Mouse (Mus musculus) embryonic facial prominence, embryonic 13.5 days (tissue): ENCODE data around the gene Ifitm2. TPM values are rescaled to one million over a fixed set of nuclear protein-coding genes. Genes with fewer than 3 reads are reported as not detected.

Source experiments
- ATAC-seq: fragments of 200-750 bp; cut with Nextera tagmentation; 2 replicates; pipeline ENCODE4 v1.8.0; 2017; ENCODE audit warnings: low read depth; ENCODE audit not compliant: insufficient number of reproducible peaks, insufficient read depth, low FRiP score, low TSS enrichment
- H3K27ac ChIP-seq: fragments of 300-500 bp; sonication (generic); 2 replicates; pipeline ENCODE4 v1.5.1; 2015; ENCODE audit warnings: moderate library complexity, mild to moderate bottlenecking, inconsistent platforms
- H3K27me3 ChIP-seq: fragments of 300-500 bp; sonication (generic); 2 replicates; pipeline ENCODE4 v1.6.1; 2015; ENCODE audit warnings: mild to moderate bottlenecking, inconsistent platforms
- H3K36me3 ChIP-seq: fragments of 300-500 bp; sonication (generic); 2 replicates; pipeline ENCODE4 v1.6.1; 2015; ENCODE audit warnings: mild to moderate bottlenecking, inconsistent platforms
- H3K4me1 ChIP-seq: fragments of 300-500 bp; sonication (generic); 2 replicates; pipeline ENCODE4 v1.6.1; 2015; ENCODE audit warnings: inconsistent platforms
- H3K4me2 ChIP-seq: fragments of 300-500 bp; sonication (generic); 2 replicates; pipeline ENCODE4 v1.6.1; 2015; ENCODE audit warnings: moderate library complexity, mild to moderate bottlenecking, inconsistent platforms
- H3K4me3 ChIP-seq: fragments of 300-500 bp; sonication (generic); 2 replicates; pipeline ENCODE4 v1.5.1; 2015; ENCODE audit warnings: mild to moderate bottlenecking, inconsistent platforms
- H3K9ac ChIP-seq: fragments of 300-500 bp; sonication (generic); 2 replicates; pipeline ENCODE4 v1.6.1; 2015; ENCODE audit warnings: mild to moderate bottlenecking, inconsistent platforms
- H3K9me3 ChIP-seq: fragments of 300-500 bp; sonication (generic); 2 replicates; pipeline ENCODE4 v1.6.1; 2016; ENCODE audit warnings: inconsistent platforms
- WGBS: fragments of 180-500 bp; shearing (Covaris S2); methylation state at CpG from one replicate; pipeline ENCODE4 v1.1.7; 2015; ENCODE audit warnings: mixed read lengths; 5-methylcytosine and 5-hydroxymethylcytosine counted together
- polyA plus RNA-seq: library from polyadenylated mRNA; unstranded; fragments of >200 nt; fragmentation: Nextera tagmentation; extraction: Ambion mirVana; gene quantifications from 2 replicates; pipeline ENCODE4 v1.2.1, GENCODE M21; 2015

Ifitm2 gene
- 1,314 and 1,591 TPM in 2 replicates for polyA plus RNA-seq

- H3K4me1 ChIP-seq = peaks cover 54% of the 10 kb centered on the region
Measured at GRCm38 (mm10) chr7:140955758-140956555, at the start of gene Ifitm2, which contains the start of gene Gm45717. Ifitm2 (minus strand) TSS chr7:140955987. Gm45717 (minus strand) TSS chr7:140955937.

GRCm38 (mm10) chr7:141003248-141004010, 47.6 kb upstream of the Ifitm2 start:
- Histone ChIP-seq H3K27ac (no peak overlapping the region), H3K36me3 (no peaks in the 10 kb centered on the region), H3K4me3 (no peak overlapping the region), H3K27me3 (no peaks in the 10 kb centered on the region), H3K4me2 (no peak overlapping the region), H3K9ac (no peak overlapping the region), H3K4me1 (peaks cover 3% of the 10 kb centered on the region), H3K9me3 (no peaks in the 10 kb centered on the region)
- WGBS = 79% methylated on average over 5 of the region's 5 CpGs
- no peak for ATAC-seq

More at GRCm38 (mm10) chr7:140955758-140956555, at the start of gene Ifitm2, which contains the start of gene Gm45717:
- Histone ChIP-seq H3K9ac (peak within 1 kb of the TSS; percentile 86), H3K27me3 (no peaks in the 10 kb centered on the region), H3K27ac (peak within 1 kb of the TSS; percentile 99), H3K4me2 (peak within 1 kb of the TSS; percentile 92), H3K4me3 (peak within 1 kb of the TSS; percentile 70), H3K9me3 (no peaks in the 10 kb centered on the region), H3K36me3 (peaks cover 11% of the 10 kb centered on the region; the same call in 1 of the 2 replicates)
- 5% methylated on average over 11 of the region's 11 CpGs for WGBS
- ATAC-seq = peak; percentile 88

- Histone ChIP-seq H3K9ac (no peak overlapping the region), H3K36me3 (no peaks in the 10 kb centered on the region), H3K27ac (no peak overlapping the region), H3K4me3 (no peak overlapping the region), H3K4me1 (no peaks in the 10 kb centered on the region), H3K4me2 (no peak overlapping the region), H3K9me3 (no peaks in the 10 kb centered on the region), H3K27me3 (no peaks in the 10 kb centered on the region)
- ATAC-seq = no peak
- 76% methylated on average over 15 of the region's 15 CpGs for WGBS
Measured at GRCm38 (mm10) chr7:141000881-141001708, 45.3 kb upstream of the Ifitm2 start.

- Histone ChIP-seq H3K27me3 (no peaks in the 10 kb centered on the region), H3K4me3 (no peak overlapping the region), H3K9me3 (no peaks in the 10 kb centered on the region), H3K9ac (no peak overlapping the region), H3K27ac (no peak overlapping the region), H3K36me3 (no peaks in the 10 kb centered on the region), H3K4me2 (no peak overlapping the region), H3K4me1 (no peaks in the 10 kb centered on the region)
- WGBS = 87% methylated on average over 11 of the region's 11 CpGs
- no peak for ATAC-seq
Measured at GRCm38 (mm10) chr7:140998853-140999700, 43.3 kb upstream of the Ifitm2 start.

GRCm38 (mm10) chr7:140997817-140998216, 42.0 kb upstream of the Ifitm2 start:
- H3K4me3 ChIP-seq = no peak overlapping the region
- H3K36me3 ChIP-seq = no peaks in the 10 kb centered on the region
- 54% methylated on average over 1 of the region's 1 CpGs for WGBS
- ATAC-seq = no peak
- H3K27ac ChIP-seq = no peak overlapping the region
- no peaks in the 10 kb centered on the region for H3K4me1 ChIP-seq
- H3K27me3 ChIP-seq = no peaks in the 10 kb centered on the region
- H3K9ac ChIP-seq = no peak overlapping the region
- no peak overlapping the region for H3K4me2 ChIP-seq
- no peaks in the 10 kb centered on the region for H3K9me3 ChIP-seq

GRCm38 (mm10) chr7:140991117-140991689, 35.4 kb upstream of the Ifitm2 start:
- no peaks in the 10 kb centered on the region for H3K9me3 ChIP-seq
- WGBS = 83% methylated on average over 14 of the region's 14 CpGs
- no peak for ATAC-seq
- no peak overlapping the region for H3K27ac ChIP-seq
- peaks cover 10% of the 10 kb centered on the region for H3K4me1 ChIP-seq
- no peaks in the 10 kb centered on the region for H3K27me3 ChIP-seq
- H3K4me2 ChIP-seq = no peak overlapping the region
- no peak overlapping the region for H3K4me3 ChIP-seq
- H3K9ac ChIP-seq = no peak overlapping the region
- H3K36me3 ChIP-seq = no peaks in the 10 kb centered on the region

GRCm38 (mm10) chr7:140990622-140991021, 34.8 kb upstream of the Ifitm2 start:
- H3K27me3 ChIP-seq = no peaks in the 10 kb centered on the region
- H3K4me3 ChIP-seq = no peak overlapping the region
- no peak overlapping the region for H3K9ac ChIP-seq
- no peak for ATAC-seq
- no peaks in the 10 kb centered on the region for H3K9me3 ChIP-seq
- no peaks in the 10 kb centered on the region for H3K36me3 ChIP-seq
- H3K4me1 ChIP-seq = peaks cover 10% of the 10 kb centered on the region
- H3K4me2 ChIP-seq = no peak overlapping the region
- 0 out of 2 replicates have a peak overlapping the region, but pooled peaks have one; percentile 22 for H3K27ac ChIP-seq
- 51% methylated on average over 5 of the region's 5 CpGs for WGBS

GRCm38 (mm10) chr7:140990185-140990584, 34.4 kb upstream of the Ifitm2 start:
- H3K4me2 ChIP-seq = no peak overlapping the region
- H3K9ac ChIP-seq = no peak overlapping the region
- peak overlapping the region; percentile 22; the same call in 1 of the 2 replicates for H3K27ac ChIP-seq
- no peaks in the 10 kb centered on the region for H3K9me3 ChIP-seq
- WGBS = 49% methylated on average over 6 of the region's 6 CpGs
- H3K4me3 ChIP-seq = no peak overlapping the region
- H3K36me3 ChIP-seq = no peaks in the 10 kb centered on the region
- H3K4me1 ChIP-seq = peaks cover 10% of the 10 kb centered on the region
- ATAC-seq = no peak
- no peaks in the 10 kb centered on the region for H3K27me3 ChIP-seq

GRCm38 (mm10) chr7:140989022-140989421, 33.2 kb upstream of the Ifitm2 start:
- ATAC-seq = no peak
- Histone ChIP-seq H3K4me2 (no peak overlapping the region), H3K9ac (no peak overlapping the region), H3K4me3 (no peak overlapping the region), H3K36me3 (no peaks in the 10 kb centered on the region), H3K27ac (no peak overlapping the region), H3K27me3 (no peaks in the 10 kb centered on the region), H3K4me1 (peaks cover 10% of the 10 kb centered on the region), H3K9me3 (no peaks in the 10 kb centered on the region)
- 73% methylated on average over 4 of the region's 4 CpGs for WGBS
